Mouse (Mus musculus): ENCODE measurements around the gene Eif4g3. TPM values are rescaled to one million over a fixed set of nuclear protein-coding genes. Genes with fewer than 3 reads are reported as not detected.

Gene Eif4g3
- 35.2 and 38.7 TPM in 2 replicates for polyA plus RNA-seq (2014; fragmentation: Nextera tagmentation; extraction: Ambion mirVana)

GRCm38 (mm10) chr4:137992890-137993289 is at the start of gene Eif4g3:
Eif4g3 (plus strand) TSS chr4:137993022.
- H3K27ac ChIP-seq (replicated peaks; ENCODE audit: low read depth, low read length), result peak within 1 kb of the TSS; percentile 94
- H3K4me3 ChIP-seq (ENCODE audit: low read depth, low read length), result peak within 1 kb of the TSS; percentile 99
- no peak; the same call in none of the 2 replicates for ATAC-seq (replicated peaks; ENCODE audit: insufficient number of reproducible peaks, low FRiP score, low TSS enrichment, low read depth)
- H3K9ac ChIP-seq (replicated peaks; ENCODE audit: low read length), result peak within 1 kb of the TSS; percentile 99
- DNase-seq (ENCODE audit: low spot score), result no peak
- peaks cover 2% of the 10 kb centered on the region; the same call in 1 of the 2 replicates for H3K4me1 ChIP-seq (ENCODE audit: control insufficient read depth, insufficient read depth, low read length)
- H3K36me3 ChIP-seq (replicated peaks; ENCODE audit: control insufficient read depth, insufficient read depth, low read depth, low read length), result no peaks in the 10 kb centered on the region; the same call in 1 of the 2 replicates
- peak within 1 kb of the TSS; percentile 88 for H3K4me2 ChIP-seq (ENCODE audit: low read depth, low read length)
- 2% methylated on average over 39 of the region's 39 CpGs for WGBS
- H3K27me3 ChIP-seq (ENCODE audit: control insufficient read depth, insufficient read depth, low read length), result no peaks in the 10 kb centered on the region
- H3K9me3 ChIP-seq (replicated peaks; ENCODE audit: control insufficient read depth, low read length), result no peaks in the 10 kb centered on the region

GRCm38 (mm10) chr4:137943540-137943939 is 49.3 kb upstream of the Eif4g3 start:
- Histone ChIP-seq H3K27me3 (ENCODE audit: control insufficient read depth, insufficient read depth, low read length) (no peaks in the 10 kb centered on the region), H3K4me3 (ENCODE audit: low read depth, low read length) (no peak overlapping the region), H3K9me3 (replicated peaks; ENCODE audit: control insufficient read depth, low read length) (no peaks in the 10 kb centered on the region), H3K36me3 (replicated peaks; ENCODE audit: control insufficient read depth, insufficient read depth, low read depth, low read length) (peaks cover 3% of the 10 kb centered on the region; the same call in 1 of the 2 replicates), H3K9ac (replicated peaks; ENCODE audit: low read length) (no peak overlapping the region), H3K4me1 (ENCODE audit: control insufficient read depth, insufficient read depth, low read length) (no peaks in the 10 kb centered on the region; the same call in 1 of the 2 replicates), H3K27ac (replicated peaks; ENCODE audit: low read depth, low read length) (no peak overlapping the region), H3K4me2 (ENCODE audit: low read depth, low read length) (no peak overlapping the region)
- WGBS, result 93% methylated on average over 10 of the region's 10 CpGs
- ATAC-seq (replicated peaks; ENCODE audit: insufficient number of reproducible peaks, low FRiP score, low TSS enrichment, low read depth) (no peak), DNase-seq (ENCODE audit: low spot score) (no peak)

GRCm38 (mm10) chr4:137945376-137945775 is 47.4 kb upstream of the Eif4g3 start:
- no peak for ATAC-seq (replicated peaks; ENCODE audit: insufficient number of reproducible peaks, low FRiP score, low TSS enrichment, low read depth)

DNA sequence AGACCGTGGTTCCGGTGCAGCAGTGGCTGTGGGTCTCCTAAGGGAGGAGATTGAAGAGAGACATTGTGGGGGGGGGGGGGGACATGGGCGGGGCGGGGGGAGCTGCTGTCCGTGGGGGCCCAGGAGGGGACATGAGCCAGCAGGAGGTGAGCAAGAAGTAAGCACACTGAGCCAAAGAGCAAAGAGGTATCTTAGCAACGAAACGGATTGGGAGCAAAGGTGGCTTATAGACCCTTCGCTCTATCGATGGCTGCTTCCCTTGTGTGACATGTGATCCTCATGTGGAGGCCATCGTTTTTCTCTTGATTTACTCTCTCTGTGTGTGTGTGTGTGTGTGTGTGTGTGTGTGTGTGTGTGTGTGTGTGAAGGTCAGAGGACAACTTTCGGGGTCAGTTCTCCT is 46.4 kb upstream of the Eif4g3 start:
- Histone ChIP-seq H3K36me3 (replicated peaks; ENCODE audit: control insufficient read depth, insufficient read depth, low read depth, low read length) (no peaks in the 10 kb centered on the region; the same call in 1 of the 2 replicates), H3K9me3 (replicated peaks; ENCODE audit: control insufficient read depth, low read length) (no peaks in the 10 kb centered on the region), H3K4me3 (ENCODE audit: low read depth, low read length) (no peak overlapping the region), H3K27me3 (ENCODE audit: control insufficient read depth, insufficient read depth, low read length) (no peaks in the 10 kb centered on the region), H3K4me1 (ENCODE audit: control insufficient read depth, insufficient read depth, low read length) (no peaks in the 10 kb centered on the region; the same call in 1 of the 2 replicates), H3K4me2 (ENCODE audit: low read depth, low read length) (no peak overlapping the region), H3K9ac (replicated peaks; ENCODE audit: low read length) (no peak overlapping the region), H3K27ac (replicated peaks; ENCODE audit: low read depth, low read length) (no peak overlapping the region)
- no peak for ATAC-seq (replicated peaks; ENCODE audit: insufficient number of reproducible peaks, low FRiP score, low TSS enrichment, low read depth)
- DNase-seq (ENCODE audit: low spot score), result no peak
- WGBS, result 82% methylated on average over 8 of the region's 11 CpGs

More at GRCm38 (mm10) chr4:137945376-137945775, 47.4 kb upstream of the Eif4g3 start:
- Histone ChIP-seq H3K4me1 (ENCODE audit: control insufficient read depth, insufficient read depth, low read length) (no peaks in the 10 kb centered on the region; the same call in 1 of the 2 replicates), H3K4me3 (ENCODE audit: low read depth, low read length) (no peak overlapping the region), H3K9ac (replicated peaks; ENCODE audit: low read length) (no peak overlapping the region), H3K36me3 (replicated peaks; ENCODE audit: control insufficient read depth, insufficient read depth, low read depth, low read length) (no peaks in the 10 kb centered on the region; the same call in 1 of the 2 replicates), H3K9me3 (replicated peaks; ENCODE audit: control insufficient read depth, low read length) (no peaks in the 10 kb centered on the region), H3K27me3 (ENCODE audit: control insufficient read depth, insufficient read depth, low read length) (no peaks in the 10 kb centered on the region), H3K4me2 (ENCODE audit: low read depth, low read length) (no peak overlapping the region), H3K27ac (replicated peaks; ENCODE audit: low read depth, low read length) (no peak overlapping the region)
- 71% methylated on average over 4 of the region's 4 CpGs for whole genome bisulfite sequencing
- DNase-seq (ENCODE audit: low spot score), result no peak

- no peak overlapping the region for H3K27ac ChIP-seq (replicated peaks; ENCODE audit: low read depth, low read length)
- DNase-seq (ENCODE audit: low spot score) (peak; percentile 90), ATAC-seq (replicated peaks; ENCODE audit: insufficient number of reproducible peaks, low FRiP score, low TSS enrichment, low read depth) (no peak)
- no peak overlapping the region for H3K4me3 ChIP-seq (ENCODE audit: low read depth, low read length)
- WGBS, result 39% methylated on average over 4 of the region's 4 CpGs
- H3K27me3 ChIP-seq (ENCODE audit: control insufficient read depth, insufficient read depth, low read length), result no peaks in the 10 kb centered on the region
- H3K36me3 ChIP-seq (replicated peaks; ENCODE audit: control insufficient read depth, insufficient read depth, low read depth, low read length), result no peaks in the 10 kb centered on the region; the same call in 1 of the 2 replicates
- no peak overlapping the region for H3K9ac ChIP-seq (replicated peaks; ENCODE audit: low read length)
- no peaks in the 10 kb centered on the region for H3K9me3 ChIP-seq (replicated peaks; ENCODE audit: control insufficient read depth, low read length)
- H3K4me2 ChIP-seq (ENCODE audit: low read depth, low read length), result no peak overlapping the region
- no peaks in the 10 kb centered on the region for H3K4me1 ChIP-seq (ENCODE audit: control insufficient read depth, insufficient read depth, low read length)
Observed at GRCm38 (mm10) chr4:137952840-137953239, 40.0 kb upstream of the Eif4g3 start.

GRCm38 (mm10) chr4:137954184-137954583 is 38.6 kb upstream of the Eif4g3 start:
- 78% methylated on average over 2 of the region's 2 CpGs for WGBS
- H3K9ac ChIP-seq (replicated peaks; ENCODE audit: low read length), result no peak overlapping the region
- H3K9me3 ChIP-seq (replicated peaks; ENCODE audit: control insufficient read depth, low read length), result no peaks in the 10 kb centered on the region
- H3K4me3 ChIP-seq (ENCODE audit: low read depth, low read length), result no peak overlapping the region
- H3K27me3 ChIP-seq (ENCODE audit: control insufficient read depth, insufficient read depth, low read length), result no peaks in the 10 kb centered on the region
- H3K4me1 ChIP-seq (ENCODE audit: control insufficient read depth, insufficient read depth, low read length), result no peaks in the 10 kb centered on the region
- no peak for ATAC-seq (replicated peaks; ENCODE audit: insufficient number of reproducible peaks, low FRiP score, low TSS enrichment, low read depth)
- H3K27ac ChIP-seq (replicated peaks; ENCODE audit: low read depth, low read length), result no peak overlapping the region
- H3K36me3 ChIP-seq (replicated peaks; ENCODE audit: control insufficient read depth, insufficient read depth, low read depth, low read length), result peaks cover 6% of the 10 kb centered on the region
- H3K4me2 ChIP-seq (ENCODE audit: low read depth, low read length), result no peak overlapping the region
- DNase-seq (ENCODE audit: low spot score), result no peak

- H3K27ac ChIP-seq (replicated peaks; ENCODE audit: low read depth, low read length), result no peak overlapping the region
- H3K9me3 ChIP-seq (replicated peaks; ENCODE audit: control insufficient read depth, low read length), result no peaks in the 10 kb centered on the region
- no peak overlapping the region for H3K9ac ChIP-seq (replicated peaks; ENCODE audit: low read length)
- ATAC-seq (replicated peaks; ENCODE audit: insufficient number of reproducible peaks, low FRiP score, low TSS enrichment, low read depth), result no peak
- no peak overlapping the region for H3K4me3 ChIP-seq (ENCODE audit: low read depth, low read length)
- DNase-seq (ENCODE audit: low spot score), result no peak
- no peaks in the 10 kb centered on the region for H3K27me3 ChIP-seq (ENCODE audit: control insufficient read depth, insufficient read depth, low read length)
- WGBS, result 86% methylated on average over 8 of the region's 8 CpGs
- no peaks in the 10 kb centered on the region for H3K4me1 ChIP-seq (ENCODE audit: control insufficient read depth, insufficient read depth, low read length)
- H3K36me3 ChIP-seq (replicated peaks; ENCODE audit: control insufficient read depth, insufficient read depth, low read depth, low read length), result peaks cover 11% of the 10 kb centered on the region
- no peak overlapping the region for H3K4me2 ChIP-seq (ENCODE audit: low read depth, low read length)
Observed at GRCm38 (mm10) chr4:137954926-137955396, 37.9 kb upstream of the Eif4g3 start.

GRCm38 (mm10) chr4:137956260-137956659 is 36.6 kb upstream of the Eif4g3 start:
- DNase-seq (ENCODE audit: low spot score), result no peak
- ATAC-seq (replicated peaks; ENCODE audit: insufficient number of reproducible peaks, low FRiP score, low TSS enrichment, low read depth), result no peak

More at GRCm38 (mm10) chr4:137956260-137956659, 36.6 kb upstream of the Eif4g3 start:
- Histone ChIP-seq H3K4me2 (ENCODE audit: low read depth, low read length) (no peak overlapping the region), H3K9me3 (replicated peaks; ENCODE audit: control insufficient read depth, low read length) (no peaks in the 10 kb centered on the region), H3K27me3 (ENCODE audit: control insufficient read depth, insufficient read depth, low read length) (no peaks in the 10 kb centered on the region), H3K9ac (replicated peaks; ENCODE audit: low read length) (no peak overlapping the region), H3K27ac (replicated peaks; ENCODE audit: low read depth, low read length) (no peak overlapping the region), H3K4me1 (ENCODE audit: control insufficient read depth, insufficient read depth, low read length) (no peaks in the 10 kb centered on the region), H3K4me3 (ENCODE audit: low read depth, low read length) (no peak overlapping the region), H3K36me3 (replicated peaks; ENCODE audit: control insufficient read depth, insufficient read depth, low read depth, low read length) (peaks cover 11% of the 10 kb centered on the region)
- 94% methylated on average over 15 of the region's 15 CpGs for WGBS
